Mouse (Mus musculus) inflammation-experienced regulatory T-cells (primary cell): ENCODE results near the gene Cul9. TPM values are rescaled to one million over a fixed set of nuclear protein-coding genes. Genes with fewer than 3 reads are reported as not detected.

Experiments
- polyA plus RNA-seq, 2 experiments: library from polyadenylated mRNA; unstranded; fragments of 100-300 nt; shearing (Covaris generic); gene quantifications; one replicate each; pipeline ENCODE4 v1.2.1; 2017

Gene Cul9
- polyA plus RNA-seq, result 1 to 10 TPM; 6.1 to 7.9 TPM

GRCm38 (mm10) chr17:46545813-46546564, at the start of gene Cul9:
Gene Cul9 (minus strand): TSS chr17:46546388.

GRCm38 (mm10) chr17:46555673-46556583, 9.7 kb upstream of the Cul9 start, which contains the start of gene Srf:
Gene Srf (minus strand): TSS chr17:46556175.

GRCm38 (mm10) chr17:46496623-46497434, 49.4 kb downstream of the Cul9 start, which contains the start of gene Dnph1:
Gene Dnph1 (plus strand): TSS chr17:46496711.

GRCm38 (mm10) chr17:46487431-46487830, 58.8 kb downstream of the Cul9 start, which contains the start of gene Ttbk1:
Gene Ttbk1 (minus strand): TSS chr17:46487675.

Other genes starting within 250 kb of the Cul9 start
- gene Dlk2, start 249.0 kb downstream of the Cul9 start, polyA plus RNA-seq, result not detected
- gene Abcc10, start 218.0 kb downstream of the Cul9 start, polyA plus RNA-seq, result 1 to 10 TPM; 6.8 to 7.1 TPM
- 1 to 10 TPM; 5.6 to 8.7 TPM for gene Zfp318, start 162.7 kb downstream of the Cul9 start, polyA plus RNA-seq
- gene Crip3, start 117.5 kb downstream of the Cul9 start, polyA plus RNA-seq, result under 1 TPM in 1 of 2 experiments, not detected in 1; 0.33 TPM
- under 1 TPM in 1 of 2 experiments, not detected in 1; 0.11 TPM for gene Slc22a7, start 107.9 kb downstream of the Cul9 start, polyA plus RNA-seq
- 1 to 10 TPM; 1.1 to 1.6 TPM for gene Ttbk1, start 58.7 kb downstream of the Cul9 start, polyA plus RNA-seq
- gene Dnph1, start 49.7 kb downstream of the Cul9 start, polyA plus RNA-seq, result 1 to 10 TPM in 1 of 2 experiments, under 1 TPM in 1; 0.55 to 4.5 TPM
- gene Srf, start 9.8 kb upstream of the Cul9 start, polyA plus RNA-seq, result 10 to 100 TPM; 37.4 to 37.8 TPM
- under 1 TPM; 0.05 to 0.65 TPM for gene Ptk7, start 83.1 kb upstream of the Cul9 start, polyA plus RNA-seq
- 10 to 100 TPM; 20.3 to 22.7 TPM for gene Klc4, start 99.6 kb upstream of the Cul9 start, polyA plus RNA-seq
- gene Mrpl2, start 99.8 kb upstream of the Cul9 start, polyA plus RNA-seq, result 10 to 100 TPM; 43.1 to 70.4 TPM
- gene Cul7, start 103.9 kb upstream of the Cul9 start, polyA plus RNA-seq, result 10 to 100 TPM in 1 of 2 experiments, 1 to 10 TPM in 1; 4.5 to 10.7 TPM
- 10 to 100 TPM; 58.4 to 61.9 TPM for gene Rrp36, start 128.0 kb upstream of the Cul9 start, polyA plus RNA-seq
- gene Mea1, start 132.4 kb upstream of the Cul9 start, polyA plus RNA-seq, result 100 to 1,000 TPM; 121 to 157 TPM
- gene Klhdc3, start 134.5 kb upstream of the Cul9 start, polyA plus RNA-seq, result 10 to 100 TPM; 49.1 to 55.5 TPM
- 10 to 100 TPM; 68.8 to 83.5 TPM for gene Ppp2r5d, start 158.7 kb upstream of the Cul9 start, polyA plus RNA-seq
- gene Pex6, start 165.1 kb upstream of the Cul9 start, polyA plus RNA-seq, result 10 to 100 TPM; 46.9 to 49.2 TPM
- gene Gnmt, start 182.8 kb upstream of the Cul9 start, polyA plus RNA-seq, result 1 to 10 TPM; 1.2 to 2.7 TPM
- 10 to 100 TPM; 52.9 to 67.7 TPM for gene Cnpy3, start 205.8 kb upstream of the Cul9 start, polyA plus RNA-seq
- under 1 TPM in 1 of 2 experiments, not detected in 1; 0.66 TPM for gene Ptcra, start 217.3 kb upstream of the Cul9 start, polyA plus RNA-seq
- 10 to 100 TPM; 25.3 to 26.4 TPM for gene 2310039H08Rik, start 226.2 kb upstream of the Cul9 start, polyA plus RNA-seq
- 100 to 1,000 TPM; 118 to 123 TPM for gene Rpl7l1, start 236.3 kb upstream of the Cul9 start, polyA plus RNA-seq